Mouse (Mus musculus): ENCODE measurements around the gene Btn1a1.

GRCm38 (mm10) chr13:23501511-23501910 is 35.8 kb upstream of the Btn1a1 start:
- TF ChIP-seq POLR2A (IDR thresholded peaks at IDR 0.05; ENCODE audit: control insufficient read depth, extremely low read depth, insufficient read depth, low read length, poor library complexity): no peak
- no peak for TF ChIP-seq CTCF (IDR thresholded peaks at IDR 0.05; ENCODE audit: borderline replicate concordance, control insufficient read depth, extremely low read depth, insufficient read depth, low read length, poor library complexity)

Measured in thymus, adult 2 months (tissue).